Comparison of ENCODE assay signal across 9 mouse cellular contexts in genomic region chr4:137594496-137595270, GRCm38 (mm10). TPM values are rescaled to one million over a fixed set of nuclear protein-coding genes. Genes with fewer than 3 reads are reported as not detected.
DNase-seq lines count a peak whose midpoint lies in the region; ATAC-seq lines count a peak whose summit lies in the region.
"Had no signal": no experiment of that assay in that cellular context is flagged by ENCODE, and none has a peak within 500 bp of the region (broad histone marks: within the 10 kb centered on the region; RNA-seq: fewer than 3 reads in every experiment).

No protein-coding gene starts in this region.

- H3K9ac ChIP-seq in embryonic facial prominence, embryonic 15.5 days: peak overlapping the region; percentile 84
- H3K9ac ChIP-seq in stomach, embryonic 14.5 days (replicated peaks; ENCODE audit: low read depth, low read length): peak overlapping the region; percentile 83

- peak; percentile 2 for ATAC-seq in embryonic facial prominence, embryonic 15.5 days (ENCODE audit: insufficient number of reproducible peaks, low FRiP score, low TSS enrichment, low read depth)
- no peak for ATAC-seq in stomach, embryonic 14.5 days (ENCODE audit: insufficient number of reproducible peaks, insufficient read depth, low FRiP score, low read depth)

- no peaks in the 10 kb centered on the region for H3K36me3 ChIP-seq in embryonic facial prominence, embryonic 15.5 days
- no peaks in the 10 kb centered on the region for H3K36me3 ChIP-seq in stomach, embryonic 14.5 days (ENCODE audit: control insufficient read depth, insufficient read depth, low read length)

- no peaks in the 10 kb centered on the region for H3K9me3 ChIP-seq in embryonic facial prominence, embryonic 15.5 days (replicated peaks)
- no peaks in the 10 kb centered on the region for H3K9me3 ChIP-seq in stomach, embryonic 14.5 days (ENCODE audit: control insufficient read depth, low read depth, low read length)

- WGBS in embryonic facial prominence, embryonic 15.5 days: 3% methylated on average over 40 of the region's 40 CpGs
- 4% methylated on average over 40 of the region's 40 CpGs for WGBS in stomach, embryonic 14.5 days

- DNase-seq in adrenal gland, postnatal 14 days: peak; percentile 55
- no peak for DNase-seq in adrenal gland, adult (ENCODE audit: inconsistent age in 2 of 2, low spot score in 1 of 2)
- peak; percentile 49 to 71 for DNase-seq in right cerebral cortex, adult 2 months (ENCODE audit: low spot score in 2 of 2)
- DNase-seq in right cerebral cortex, postnatal 14 days: no peak
- DNase-seq in induced T-regulatory cell, adult 2 months (ENCODE audit: low read depth): peak; percentile 84
- DNase-seq in lung, postnatal 25 days (ENCODE audit: low spot score): peak; percentile 32

- peaks cover 39% of the 10 kb centered on the region for H3K4me1 ChIP-seq in embryonic facial prominence, embryonic 15.5 days
- H3K4me1 ChIP-seq in stomach, embryonic 14.5 days (ENCODE audit: control insufficient read depth, insufficient read depth, low read length): peaks cover 14% of the 10 kb centered on the region

- H3K27ac ChIP-seq in embryonic facial prominence, embryonic 15.5 days (replicated peaks): peak overlapping the region; percentile 99
- peak overlapping the region; percentile 98 for H3K27ac ChIP-seq in stomach, embryonic 14.5 days (ENCODE audit: low read length)

- H3K4me2 ChIP-seq in embryonic facial prominence, embryonic 15.5 days (replicated peaks): peak overlapping the region; percentile 77
- H3K4me2 ChIP-seq in stomach, embryonic 14.5 days (replicated peaks; ENCODE audit: low read depth, low read length): peak overlapping the region; percentile 73

- peak overlapping the region; percentile 99 for H3K4me3 ChIP-seq in embryonic facial prominence, embryonic 15.5 days (replicated peaks)
- H3K4me3 ChIP-seq in stomach, embryonic 14.5 days (ENCODE audit: low read depth, low read length): peak overlapping the region; percentile 94

- H3K27me3 ChIP-seq in embryonic facial prominence, embryonic 15.5 days: no peaks in the 10 kb centered on the region; the same call in 1 of the 2 replicates
- no peaks in the 10 kb centered on the region for H3K27me3 ChIP-seq in stomach, embryonic 14.5 days (ENCODE audit: control insufficient read depth, insufficient read depth, low read length)

RNA-seq across cellular contexts. Expression of gene Usp48, which starts 1.1 kb away (rescaled TPM):
- total RNA-seq in adrenal gland, postnatal 14 days (2021): 95.5 and 107 TPM in 2 replicates
- polyA plus RNA-seq in embryonic facial prominence, embryonic 15.5 days (2015; fragmentation: Nextera tagmentation; extraction: Ambion mirVana): 70.6 and 71.4 TPM in 2 replicates
- 83.9 and 86.8 TPM in 2 replicates for polyA plus RNA-seq in stomach, embryonic 14.5 days (2014; fragmentation: Nextera tagmentation; extraction: Ambion mirVana)

RNA-seq across cellular contexts. Expression of gene Ldlrad2, which starts 20.3 kb away (rescaled TPM):
- total RNA-seq in adrenal gland, postnatal 14 days (2021): not detected in 2 replicates
- 0.75 and 1.1 TPM in 2 replicates for polyA plus RNA-seq in embryonic facial prominence, embryonic 15.5 days (2015; fragmentation: Nextera tagmentation; extraction: Ambion mirVana)
- not detected in 2 replicates for polyA plus RNA-seq in stomach, embryonic 14.5 days (2014; fragmentation: Nextera tagmentation; extraction: Ambion mirVana)
- total RNA-seq: left cerebral cortex, adult 8-10 months had no signal

Comparison
In these comparisons a context has a peak if more than half of its experiments do, and no peak if none do; other contexts are left out.
1. DNase-seq: peak in adrenal gland, postnatal 14 days (single experiment), right cerebral cortex, adult 2 months (2 of 2), induced T-regulatory cell, adult 2 months (single experiment) and lung, postnatal 25 days (single experiment); none in adrenal gland, adult (0 of 2) and right cerebral cortex, postnatal 14 days (single experiment).